Mouse (Mus musculus) frontal cortex, postnatal 25 days (tissue): ENCODE measurements around the gene Nmur1.
A peak's percentile ranks its signal among the peaks of the same experiment; 100 is the strongest.

Experiments used
- DNase-seq, 2 experiments: peaks; one replicate each; pipeline ENCODE4 v3.0.0; 2022; ENCODE audit warnings: low spot score in 2 of 2

The Nmur1 gene

DNA sequence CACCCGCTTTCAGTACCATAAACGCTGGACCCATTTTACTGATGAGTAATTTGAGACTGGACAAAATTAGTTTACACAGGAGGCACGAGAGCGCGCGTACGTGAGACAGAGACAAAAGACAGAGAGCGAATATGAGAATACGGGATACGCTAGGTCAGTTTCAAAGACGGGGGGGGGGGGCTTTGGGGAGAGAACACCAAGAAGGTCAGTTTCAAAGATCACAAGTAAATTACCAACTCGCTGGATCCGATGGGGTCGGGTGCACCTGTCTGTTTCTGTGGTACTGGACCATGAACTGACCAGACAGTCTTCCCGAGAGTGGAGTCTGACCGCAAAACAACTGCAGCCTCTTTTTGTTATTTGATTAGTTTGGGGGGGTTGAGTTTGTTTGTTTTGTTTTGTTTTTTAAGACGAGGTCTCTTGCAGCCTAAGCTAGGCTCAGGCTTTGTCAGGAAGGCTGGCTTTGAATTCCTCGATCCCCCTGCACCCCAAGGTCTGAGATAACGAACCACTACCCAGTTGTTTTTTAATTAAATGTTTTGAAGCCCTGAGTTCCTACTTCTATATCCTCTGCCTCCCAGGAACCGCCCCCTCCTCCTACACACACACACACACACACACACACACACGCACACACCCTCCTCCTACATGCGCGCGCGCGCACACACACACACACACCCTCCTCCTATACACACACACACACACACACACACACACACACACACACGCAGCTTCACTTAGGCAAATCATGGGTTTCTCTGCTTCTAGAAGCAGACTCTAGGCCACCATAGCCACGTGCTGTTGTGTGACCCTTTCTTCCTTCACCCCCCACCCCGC lies 15.1 kb upstream of the Nmur1 start:
- DNase-seq: no peak

- DNase-seq: peak; percentile 90 to 91
These were observed 14.3 kb upstream of the Nmur1 start for GRCm38 (mm10) chr1:86440171-86440886.

GRCm38 (mm10) chr1:86439487-86440170 lies 13.6 kb upstream of the Nmur1 start:
- DNase-seq: no peak

DNA sequence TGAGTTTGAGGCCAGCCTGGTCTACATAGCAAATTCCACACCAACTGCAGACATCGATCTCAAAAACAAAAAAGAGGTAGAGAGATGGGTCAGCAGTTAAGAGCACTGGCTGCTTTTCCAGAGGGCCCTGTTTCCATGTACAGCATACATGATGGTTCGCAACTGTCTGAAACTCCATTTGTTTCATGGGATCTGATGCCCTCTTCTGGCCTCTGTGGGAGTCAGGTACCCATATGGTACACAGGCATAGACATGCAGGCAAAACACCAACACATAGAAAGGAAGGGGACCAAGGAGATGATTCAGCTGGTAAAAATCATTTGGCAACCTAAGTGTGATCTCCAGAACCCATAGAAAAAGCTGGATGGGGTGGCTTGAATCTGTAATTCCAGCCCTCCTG lies 12.5 kb upstream of the Nmur1 start:
- no peak for DNase-seq

DNA sequence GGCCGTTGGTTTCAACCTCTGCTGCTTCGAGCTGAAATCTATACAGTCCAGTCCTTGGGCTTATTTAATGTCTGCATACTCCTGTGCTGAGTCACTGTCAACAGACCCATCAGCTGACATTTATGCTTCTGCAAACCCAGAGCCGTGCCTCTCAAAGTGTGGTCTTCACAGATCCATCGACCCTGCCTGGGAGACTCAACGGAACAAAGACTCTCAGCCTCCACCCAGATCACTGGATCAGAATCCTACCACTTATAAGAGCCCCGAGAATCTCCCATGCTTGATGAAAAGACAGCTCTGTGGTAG lies 11.9 kb upstream of the Nmur1 start:
- DNase-seq: no peak

DNA sequence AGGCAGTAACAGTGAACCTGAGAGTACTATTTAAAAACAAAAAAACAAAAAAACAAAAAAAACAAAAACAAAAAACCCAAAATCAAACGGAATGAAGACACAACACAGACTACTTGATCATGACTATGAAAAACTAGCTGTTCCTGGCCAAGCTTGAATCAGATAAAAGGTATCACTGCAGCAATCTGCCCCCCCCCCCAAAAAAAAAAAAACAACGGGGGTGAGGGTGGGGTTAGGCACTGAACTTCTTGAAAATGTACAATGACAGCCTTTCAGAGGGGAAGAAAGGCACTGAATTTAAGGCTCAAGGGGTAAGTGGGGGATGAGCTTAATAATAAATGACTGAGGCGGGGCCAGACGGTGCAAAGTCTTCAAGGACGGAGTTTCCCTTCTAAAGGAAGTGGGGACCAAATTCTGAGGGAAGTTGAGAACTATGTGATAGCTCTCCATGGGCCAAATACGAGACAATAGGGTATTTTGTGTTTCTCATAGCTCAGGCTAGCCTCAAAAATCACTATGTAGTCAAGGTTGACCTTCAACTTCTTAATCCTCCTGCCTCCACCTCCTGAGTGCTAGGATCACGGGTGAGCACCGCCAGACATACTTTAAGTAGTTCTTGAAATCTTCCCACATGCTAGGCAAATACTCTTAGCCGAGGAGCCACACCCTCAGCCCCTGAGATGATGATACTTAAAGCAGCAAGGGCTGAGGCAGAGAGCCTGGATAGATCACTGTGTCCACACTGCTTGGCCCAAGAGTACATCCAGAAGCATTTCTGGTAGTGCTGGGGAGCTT lies 11.4 kb upstream of the Nmur1 start:
- no peak for DNase-seq

GRCm38 (mm10) chr1:86435302-86435821 lies 9.3 kb upstream of the Nmur1 start:
- DNase-seq: peak; percentile 48 to 49

DNA sequence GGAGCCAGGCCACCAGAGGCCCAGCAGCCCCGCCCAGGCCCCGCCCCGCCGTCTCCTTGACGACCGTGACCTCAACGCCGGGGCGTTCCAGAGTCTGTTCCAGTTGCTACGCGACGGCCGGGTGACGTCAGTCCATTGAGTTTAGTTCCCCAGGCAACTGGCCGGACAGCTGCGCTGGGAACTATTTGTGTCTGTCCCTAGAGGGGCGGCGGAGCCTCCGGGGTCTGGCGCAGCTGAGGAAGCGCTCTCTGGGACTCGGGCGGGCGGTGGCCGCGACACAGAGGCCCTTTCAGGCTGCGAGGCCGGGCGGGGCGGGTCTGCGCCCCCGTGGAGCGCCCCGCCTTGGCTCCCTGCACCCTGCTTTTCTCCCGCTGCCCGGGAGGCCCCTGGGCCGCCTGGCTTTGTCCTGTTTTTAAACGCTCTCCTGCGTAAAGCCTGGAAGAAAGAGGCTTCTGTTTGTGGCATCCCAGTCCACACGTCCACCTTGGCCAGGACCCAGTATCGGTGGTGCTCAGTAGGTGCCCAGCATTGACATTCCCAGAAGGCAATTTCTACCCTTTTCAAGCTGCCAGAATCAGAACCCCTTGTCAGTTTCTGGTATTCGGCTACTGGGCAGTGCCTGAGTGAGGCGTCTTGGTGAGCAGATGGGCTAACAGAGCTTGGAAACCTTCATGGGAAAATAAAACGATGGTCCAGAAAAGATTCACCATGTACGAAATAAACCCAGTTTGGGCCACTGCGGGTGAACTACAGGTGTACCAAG lies 8.6 kb upstream of the Nmur1 start:
- DNase-seq: peak; percentile 97 to 98

- DNase-seq: peak in 1 of 2 experiments; percentile 52
These were observed 8.0 kb upstream of the Nmur1 start for GRCm38 (mm10) chr1:86434001-86434400.

DNA sequence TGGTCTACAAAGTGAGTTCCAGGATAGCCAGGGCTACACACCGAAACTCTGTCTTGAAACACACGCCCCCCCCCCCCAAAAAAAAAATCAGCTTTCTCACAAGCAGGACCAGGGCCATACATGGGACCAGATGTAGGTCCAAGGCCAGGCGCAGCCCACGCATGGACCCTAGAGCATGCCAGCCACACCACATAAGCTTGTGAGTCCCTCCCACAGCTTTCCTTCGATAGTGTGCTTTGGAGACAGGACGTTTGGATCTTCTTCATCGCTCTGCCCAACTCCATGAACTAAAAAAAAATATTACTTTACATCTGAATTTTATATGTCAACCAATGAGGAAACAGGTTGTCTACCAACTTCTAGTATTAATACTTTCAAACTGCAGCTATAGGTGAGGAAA lies 7.3 kb upstream of the Nmur1 start:
- no peak for DNase-seq

- DNase-seq: no peak
These were observed 6.8 kb upstream of the Nmur1 start for GRCm38 (mm10) chr1:86432778-86433177.

- DNase-seq: peak; percentile 69 to 78
These were observed 4.0 kb upstream of the Nmur1 start for GRCm38 (mm10) chr1:86430056-86430455.

DNA sequence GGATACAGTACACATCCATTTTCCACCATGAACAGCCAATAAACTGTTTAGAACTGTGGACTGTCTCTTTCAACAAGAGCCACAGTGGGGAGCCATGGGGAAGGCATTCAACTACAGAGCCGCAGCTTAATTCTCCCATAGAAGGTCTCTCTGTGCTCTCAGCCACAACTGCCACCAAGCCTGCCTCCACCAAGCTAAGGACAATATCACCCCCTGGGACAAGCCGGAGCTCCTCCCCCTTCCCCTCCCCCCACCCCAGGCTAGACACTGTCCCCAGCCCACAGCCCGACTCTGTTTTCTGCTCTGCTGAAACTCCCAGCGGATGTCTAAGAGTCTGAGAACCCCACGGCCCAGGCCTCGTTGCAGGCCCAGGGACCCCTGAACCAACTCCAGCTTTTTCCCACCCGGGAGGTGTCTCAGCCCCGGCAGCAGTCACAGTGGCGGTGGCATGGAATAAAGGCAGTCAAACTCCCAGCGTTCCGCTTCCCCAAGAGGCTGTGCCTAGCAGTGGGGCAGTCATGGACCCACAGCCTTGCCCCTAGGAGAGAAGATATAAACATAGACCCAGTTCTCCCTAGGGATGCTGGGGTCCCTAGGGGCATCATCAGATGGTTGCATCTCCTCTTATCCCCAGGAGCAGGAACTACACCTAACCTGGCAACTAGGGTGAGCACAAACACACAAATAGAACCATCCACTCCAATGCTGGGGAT lies 1.0 kb downstream of the Nmur1 start:
- DNase-seq: no peak

GRCm38 (mm10) chr1:86424336-86424735 lies 1.7 kb downstream of the Nmur1 start:
- no peak for DNase-seq

GRCm38 (mm10) chr1:86423879-86424278 lies 2.1 kb downstream of the Nmur1 start:
- no peak for DNase-seq

DNA sequence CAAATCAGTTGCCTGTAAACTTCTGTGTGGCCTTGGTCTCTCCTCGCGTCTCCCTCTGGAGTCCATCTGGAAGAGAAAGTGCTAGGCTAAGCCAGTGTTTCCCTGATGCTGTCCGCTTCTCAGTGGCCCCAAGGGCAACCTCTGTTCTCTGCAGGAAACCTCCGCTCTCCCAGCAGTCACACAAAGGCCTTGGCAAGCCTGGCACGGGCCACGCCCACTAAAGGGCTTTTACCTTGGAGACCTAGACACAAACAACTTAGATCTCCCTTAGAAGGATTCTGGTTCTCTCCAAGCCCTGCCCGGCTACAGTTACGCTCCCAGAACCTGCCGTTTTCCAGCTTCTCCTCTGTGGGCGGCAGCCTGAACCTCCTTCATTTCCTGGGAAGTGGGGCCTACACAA lies 5.0 kb downstream of the Nmur1 start:
- DNase-seq: no peak

- no peak for DNase-seq
These were observed 9.7 kb downstream of the Nmur1 start for GRCm38 (mm10) chr1:86416321-86416720.

DNA sequence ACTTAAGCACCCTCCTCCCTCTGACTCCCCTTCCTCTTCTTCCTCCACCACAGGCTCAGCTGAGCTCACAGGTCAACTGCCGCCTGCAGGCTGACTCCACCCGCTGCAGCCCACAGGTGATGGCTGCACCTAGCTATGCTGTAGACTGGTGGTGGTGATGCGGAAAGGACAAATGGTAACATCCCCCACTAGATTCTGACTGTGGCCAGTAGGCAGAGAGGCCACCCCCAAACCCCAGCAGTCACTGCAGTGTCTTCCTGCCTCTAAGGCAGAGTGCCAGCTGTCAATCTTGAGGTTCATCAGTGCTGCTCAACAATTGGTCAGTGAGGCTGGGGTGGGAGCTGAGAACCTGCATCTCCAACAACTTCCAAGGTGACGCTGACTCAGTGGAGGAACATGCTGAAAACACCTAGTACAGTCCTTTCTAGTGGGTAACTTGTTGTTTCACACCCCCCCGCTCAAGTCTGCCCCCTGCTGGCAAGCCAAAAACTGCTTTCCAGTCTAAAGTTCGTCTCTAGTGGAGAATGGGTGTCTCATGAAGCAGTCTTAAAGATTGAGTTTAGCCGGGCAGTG lies 10.3 kb downstream of the Nmur1 start:
- DNase-seq: no peak

DNA sequence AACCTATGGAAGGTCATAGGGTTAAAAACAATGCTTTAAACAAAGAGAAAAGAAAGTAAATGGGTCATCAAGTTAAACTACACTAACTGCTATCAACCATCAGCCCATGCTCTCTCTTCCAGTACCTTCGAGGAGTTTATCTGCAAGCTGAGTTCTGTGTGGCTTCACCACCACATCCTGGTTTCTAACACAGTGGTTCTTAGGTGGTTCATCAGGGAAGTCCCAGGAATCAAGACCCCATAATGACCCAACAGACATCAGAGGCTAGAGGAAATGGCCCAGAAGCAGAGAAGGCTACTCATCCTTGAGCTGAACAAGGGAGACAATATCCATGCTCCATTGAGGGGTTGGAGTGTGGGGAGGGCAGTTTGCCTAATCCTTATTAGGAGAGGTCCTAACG lies 10.9 kb downstream of the Nmur1 start:
- DNase-seq: no peak

DNA sequence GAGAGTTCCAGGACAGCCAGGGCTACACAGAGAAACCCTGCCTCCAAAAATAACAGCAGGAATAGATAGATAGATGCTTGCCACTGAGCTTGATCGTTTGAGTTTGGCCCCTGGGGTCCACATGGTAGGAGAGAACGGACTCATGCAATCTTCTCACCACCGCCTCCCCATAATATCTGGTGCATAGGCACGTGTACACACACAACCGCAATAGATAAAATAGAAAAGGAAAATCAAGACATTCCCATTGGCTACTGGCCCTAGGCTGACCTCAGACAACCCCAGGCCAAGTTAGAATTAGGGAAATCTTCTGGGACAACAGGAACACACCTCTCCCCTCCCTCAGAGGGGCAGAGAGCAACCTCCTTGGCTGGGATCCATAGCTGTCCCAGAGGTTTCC lies 11.3 kb downstream of the Nmur1 start:
- DNase-seq: no peak
